Mouse (Mus musculus): ENCODE data around the gene Mamstr.

The Mamstr gene

GRCm38 (mm10) chr7:45693921-45694591, 54.3 kb downstream of the Mamstr start, which contains the start of gene Sec1:
Gene Sec1, minus strand, starts transcription at chr7:45694402.
- DNase-seq (ENCODE audit: low spot score in 2 of 2): no peak

- DNase-seq (ENCODE audit: low spot score in 2 of 2): no peak
Observed at GRCm38 (mm10) chr7:45695098-45695497, 55.3 kb downstream of the Mamstr start.
